9 mouse cellular contexts compared by ENCODE assay signal in the genomic region with DNA sequence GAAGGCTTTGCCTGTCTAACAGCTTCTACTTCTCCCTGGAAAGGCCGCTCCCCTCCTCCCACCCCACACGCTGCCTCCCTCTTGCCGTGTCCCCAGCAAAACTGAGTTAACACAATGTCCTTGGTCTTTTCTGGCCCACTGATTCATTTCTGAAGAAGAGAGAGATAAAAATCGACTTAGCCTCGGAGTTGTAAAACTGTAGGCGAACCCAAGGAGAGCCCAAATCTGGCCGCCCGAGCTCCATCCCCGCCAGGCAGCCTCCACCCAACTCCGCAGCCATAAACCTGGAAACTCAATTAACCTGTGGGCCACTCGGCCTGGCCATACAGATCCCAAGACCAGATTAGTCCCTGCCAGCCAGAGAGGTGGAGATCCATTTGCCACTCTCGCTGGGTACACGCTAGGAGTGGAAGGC. TPM values are rescaled to one million over a fixed set of nuclear protein-coding genes. Genes with fewer than 3 reads are reported as not detected.
DNase-seq lines count a peak whose midpoint lies in the region; ATAC-seq and TF ChIP-seq lines count a peak whose summit lies in the region.
"Had no signal": no experiment of that assay in that cellular context is flagged by ENCODE, and none has a peak within 500 bp of the region (broad histone marks: within the 10 kb centered on the region; RNA-seq: fewer than 3 reads in every experiment).

No protein-coding gene starts in this region.

- H3K4me2 ChIP-seq in embryonic facial prominence, embryonic 14.5 days (ENCODE audit: low read depth, low read length), result no peak overlapping the region
- no peak overlapping the region for H3K4me2 ChIP-seq in limb, embryonic 13.5 days (replicated peaks)

- peak overlapping the region; percentile 79 for H3K27ac ChIP-seq in layer of hippocampus, adult 2 months
- H3K27ac ChIP-seq in embryonic facial prominence, embryonic 14.5 days (replicated peaks; ENCODE audit: low read depth, low read length), result peak overlapping the region; percentile 73
- peak overlapping the region; percentile 67 for H3K27ac ChIP-seq in limb, embryonic 13.5 days

- no peaks in the 10 kb centered on the region for H3K9me3 ChIP-seq in embryonic facial prominence, embryonic 14.5 days (ENCODE audit: control insufficient read depth, low read length)
- H3K9me3 ChIP-seq in limb, embryonic 13.5 days, result no peaks in the 10 kb centered on the region

- H3K27me3 ChIP-seq in embryonic facial prominence, embryonic 14.5 days (replicated peaks; ENCODE audit: control insufficient read depth, insufficient read depth, low read length), result no peaks in the 10 kb centered on the region
- H3K27me3 ChIP-seq in limb, embryonic 13.5 days, result no peaks in the 10 kb centered on the region
- H3K27me3 ChIP-seq: Patski had no signal

- no peak for TF ChIP-seq CTCF in layer of hippocampus, adult 2 months (conservative IDR thresholded peaks at IDR 0.05)

- no peak overlapping the region for H3K4me3 ChIP-seq in layer of hippocampus, adult 2 months
- H3K4me3 ChIP-seq in embryonic facial prominence, embryonic 14.5 days (ENCODE audit: low read depth, low read length), result no peak overlapping the region
- no peak overlapping the region for H3K4me3 ChIP-seq in limb, embryonic 13.5 days

- 0 out of 2 replicates have a peak, but pooled peaks cover 6% of the 10 kb centered on the region for H3K36me3 ChIP-seq in embryonic facial prominence, embryonic 14.5 days (ENCODE audit: control insufficient read depth, insufficient read depth, low read length)
- peaks cover 18% of the 10 kb centered on the region for H3K36me3 ChIP-seq in limb, embryonic 13.5 days

- peak overlapping the region; percentile 16; the same call in 1 of the 2 replicates for H3K9ac ChIP-seq in embryonic facial prominence, embryonic 14.5 days (ENCODE audit: low read depth, low read length)
- H3K9ac ChIP-seq in limb, embryonic 13.5 days, result no peak overlapping the region

- DNase-seq in layer of hippocampus, adult 2 months (ENCODE audit: low spot score in 2 of 2), result no peak
- DNase-seq in layer of hippocampus, adult 9-11 months, result no peak
- DNase-seq in adrenal gland, postnatal 10 days, result peak; percentile 61
- DNase-seq in embryonic facial prominence, embryonic 14.5 days (ENCODE audit: low spot score), result no peak
- no peak for DNase-seq in spleen, adult 12 weeks (ENCODE audit: low spot score)
- DNase-seq: cerebellum, adult 11 months had no signal

- 76% methylated on average over 13 of the region's 13 CpGs for WGBS in embryonic facial prominence, embryonic 14.5 days
- WGBS in limb, embryonic 13.5 days, result 41% methylated on average over 13 of the region's 13 CpGs

- peaks cover 19% of the 10 kb centered on the region for H3K4me1 ChIP-seq in embryonic facial prominence, embryonic 14.5 days (ENCODE audit: control insufficient read depth, insufficient read depth, low read length)
- H3K4me1 ChIP-seq in limb, embryonic 13.5 days, result peaks cover 64% of the 10 kb centered on the region

- no peak for ATAC-seq in embryonic facial prominence, embryonic 14.5 days (ENCODE audit: low read depth)
- no peak for ATAC-seq in limb, embryonic 13.5 days (ENCODE audit: low FRiP score, low read depth)
- no peak for ATAC-seq in erythroid progenitor cell, adult 5-6 weeks (replicated peaks; ENCODE audit: low FRiP score, poor library complexity, severe bottlenecking)
- ATAC-seq: Patski had no signal

RNA-seq across cellular contexts. Expression of a gene that starts 47.3 kb away (rescaled TPM):
- total RNA-seq in layer of hippocampus, adult 2 months (2021), result 10 to 100 TPM; 48.3 to 48.4 TPM
- total RNA-seq in adrenal gland, postnatal 10 days (2021), result 1 to 10 TPM; 2.8 to 2.9 TPM
- polyA plus RNA-seq in embryonic facial prominence, embryonic 14.5 days (2014; fragmentation: Nextera tagmentation; extraction: Ambion mirVana), result 3.2 and 3.4 TPM in 2 replicates
- polyA plus RNA-seq in limb, embryonic 13.5 days (2015; fragmentation: Nextera tagmentation; extraction: Ambion mirVana), result 4.2 and 4.4 TPM in 2 replicates
- total RNA-seq in erythroid progenitor cell, adult 5-6 weeks (2015; ENCODE audit: low replicate concordance), result 0.36 and 0.84 TPM in 2 replicates
- total RNA-seq in erythroid progenitor cell, adult 5-6 weeks (2017; ENCODE audit: low replicate concordance), result not detected in 2 replicates

Comparison
In these comparisons a context has a peak if more than half of its experiments do, and no peak if none do; other contexts are left out.
1. RNA of a gene that starts 47.3 kb away (total RNA-seq): 48.3 to 48.4 TPM in layer of hippocampus, adult 2 months; 2.8 to 2.9 TPM in adrenal gland, postnatal 10 days and 0.36 to 0.84 TPM in erythroid progenitor cell, adult 5-6 weeks; every median in the first group is over 10 times any median in the second.
2. Peak in every context shown above with its lines, with median percentiles within 50 percentile points of each other: H3K27ac ChIP-seq.